ENCODE assay signal across 9 mouse cellular contexts in the genomic region with DNA sequence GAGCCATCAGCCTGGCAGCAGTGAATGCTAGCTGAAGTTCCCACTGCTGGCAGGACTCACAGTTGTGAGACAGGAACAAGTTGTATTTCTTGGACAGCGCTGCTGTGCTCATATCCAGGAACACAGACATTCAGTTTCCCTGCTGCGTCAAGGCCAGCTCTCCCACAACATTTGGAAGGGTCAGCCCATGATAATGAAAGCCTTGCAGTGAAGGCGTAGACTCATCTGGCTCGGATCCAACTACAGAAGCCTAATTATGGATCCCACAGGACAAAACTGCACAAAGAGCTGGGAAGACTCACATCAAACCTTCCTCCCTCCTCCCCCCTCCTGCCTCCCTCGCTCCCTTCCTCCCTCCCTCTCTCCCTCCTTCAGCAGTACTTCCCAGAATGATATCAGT. TPM values are rescaled to one million over a fixed set of nuclear protein-coding genes. Genes with fewer than 3 reads are reported as not detected.
DNase-seq lines count a peak whose midpoint lies in the region; ATAC-seq and TF ChIP-seq lines count a peak whose summit lies in the region.
"Had no signal": no experiment of that assay in that cellular context is flagged by ENCODE, and none has a peak within 500 bp of the region (broad histone marks: within the 10 kb centered on the region; RNA-seq: fewer than 3 reads in every experiment).

No protein-coding gene starts in this region.

- H3K4me1 ChIP-seq in limb, embryonic 13.5 days = peaks cover 6% of the 10 kb centered on the region; the same call in 1 of the 2 replicates
- H3K4me1 ChIP-seq in limb, embryonic 10.5 days = 0 out of 2 replicates have a peak, but pooled peaks cover 4% of the 10 kb centered on the region
- H3K4me1 ChIP-seq in kidney, embryonic 15.5 days = 0 out of 2 replicates have a peak, but pooled peaks cover 7% of the 10 kb centered on the region
- no peaks in the 10 kb centered on the region for H3K4me1 ChIP-seq in limb, embryonic 14.5 days (ENCODE audit: control insufficient read depth, insufficient read depth, low read length)

- ATAC-seq in limb, embryonic 13.5 days (ENCODE audit: low FRiP score, low read depth) = peak; percentile 54; the same call in 1 of the 2 replicates
- ATAC-seq in kidney, embryonic 15.5 days (replicated peaks; ENCODE audit: low FRiP score) = peak; percentile 77
- ATAC-seq in limb, embryonic 14.5 days (ENCODE audit: low FRiP score, low read depth) = no peak
- ATAC-seq in CD4-positive, CD25-positive, alpha-beta regulatory T cell, adult 4 months = no peak

- H3K27me3 ChIP-seq in limb, embryonic 13.5 days = no peaks in the 10 kb centered on the region
- no peaks in the 10 kb centered on the region for H3K27me3 ChIP-seq in limb, embryonic 10.5 days (ENCODE audit: low read depth, poor library complexity, severe bottlenecking)
- no peaks in the 10 kb centered on the region for H3K27me3 ChIP-seq in kidney, embryonic 15.5 days
- H3K27me3 ChIP-seq in limb, embryonic 14.5 days (ENCODE audit: control insufficient read depth, insufficient read depth, low read length) = no peaks in the 10 kb centered on the region
- H3K27me3 ChIP-seq: embryonic facial prominence, embryonic 13.5 days had no signal

- DNase-seq in limb, embryonic 10.5 days (ENCODE audit: low spot score) = no peak
- DNase-seq in fat pad, adult 2 months (ENCODE audit: extremely low read depth, low read depth, low spot score) = peak; percentile 19
- peak; percentile 95 for DNase-seq in heart, adult 9 months (ENCODE audit: low spot score in 2 of 2)
- peak; percentile 59 for DNase-seq in limb, embryonic 14.5 days (ENCODE audit: low spot score)
- peak; percentile 81 for DNase-seq in right cerebral cortex, adult 18-20 months

- H3K9ac ChIP-seq in limb, embryonic 13.5 days = no peak overlapping the region
- no peak overlapping the region for H3K9ac ChIP-seq in kidney, embryonic 15.5 days
- no peak overlapping the region for H3K9ac ChIP-seq in limb, embryonic 14.5 days (ENCODE audit: low read depth, low read length, severe bottlenecking)
- H3K9ac ChIP-seq: embryonic facial prominence, embryonic 13.5 days had no signal

- H3K4me3 ChIP-seq in limb, embryonic 13.5 days = no peak overlapping the region
- no peak overlapping the region for H3K4me3 ChIP-seq in limb, embryonic 10.5 days
- no peak overlapping the region for H3K4me3 ChIP-seq in kidney, embryonic 15.5 days (replicated peaks)
- no peak overlapping the region for H3K4me3 ChIP-seq in limb, embryonic 14.5 days (replicated peaks; ENCODE audit: low read length)
- H3K4me3 ChIP-seq: embryonic facial prominence, embryonic 13.5 days had no signal

- H3K4me2 ChIP-seq in limb, embryonic 13.5 days (replicated peaks) = no peak overlapping the region
- no peak overlapping the region for H3K4me2 ChIP-seq in kidney, embryonic 15.5 days
- no peak overlapping the region for H3K4me2 ChIP-seq in limb, embryonic 14.5 days (replicated peaks; ENCODE audit: low read depth, low read length, severe bottlenecking)
- H3K4me2 ChIP-seq: embryonic facial prominence, embryonic 13.5 days had no signal

- WGBS in limb, embryonic 13.5 days = 47% methylated on average over 5 of the region's 5 CpGs
- 83% methylated on average over 5 of the region's 5 CpGs for WGBS in limb, embryonic 10.5 days
- 55% methylated on average over 5 of the region's 5 CpGs for WGBS in kidney, embryonic 15.5 days
- 43% methylated on average over 5 of the region's 5 CpGs for WGBS in limb, embryonic 14.5 days

- peaks cover 34% of the 10 kb centered on the region for H3K36me3 ChIP-seq in limb, embryonic 13.5 days
- no peaks in the 10 kb centered on the region for H3K36me3 ChIP-seq in limb, embryonic 10.5 days
- peaks cover 55% of the 10 kb centered on the region for H3K36me3 ChIP-seq in kidney, embryonic 15.5 days
- peaks cover 5% of the 10 kb centered on the region; the same call in 1 of the 2 replicates for H3K36me3 ChIP-seq in limb, embryonic 14.5 days (ENCODE audit: control insufficient read depth, insufficient read depth, low read length)

- no peak for TF ChIP-seq POLR2A in limb, embryonic 14.5 days (IDR thresholded peaks at IDR 0.05; ENCODE audit: borderline replicate concordance, extremely low read depth, insufficient read depth, insufficient read length)

- no peaks in the 10 kb centered on the region for H3K9me3 ChIP-seq in limb, embryonic 13.5 days
- H3K9me3 ChIP-seq in limb, embryonic 10.5 days (replicated peaks) = no peaks in the 10 kb centered on the region
- no peaks in the 10 kb centered on the region for H3K9me3 ChIP-seq in kidney, embryonic 15.5 days (replicated peaks)
- H3K9me3 ChIP-seq in limb, embryonic 14.5 days (ENCODE audit: control insufficient read depth, low read length) = no peaks in the 10 kb centered on the region
- H3K9me3 ChIP-seq: embryonic facial prominence, embryonic 13.5 days had no signal

- no peak overlapping the region for H3K27ac ChIP-seq in limb, embryonic 13.5 days
- H3K27ac ChIP-seq in limb, embryonic 10.5 days = no peak overlapping the region; the same call in 1 of the 2 replicates
- peak overlapping the region; percentile 60 for H3K27ac ChIP-seq in kidney, embryonic 15.5 days
- no peak overlapping the region for H3K27ac ChIP-seq in limb, embryonic 14.5 days (replicated peaks; ENCODE audit: low read depth, low read length)
- H3K27ac ChIP-seq: embryonic facial prominence, embryonic 13.5 days had no signal

RNA-seq across cellular contexts. Expression of a gene that starts 18.9 kb away (rescaled TPM):
- polyA plus RNA-seq in limb, embryonic 13.5 days (2015; fragmentation: Nextera tagmentation; extraction: Ambion mirVana) = 0.10 and 0.13 TPM in 2 replicates
- not detected in 2 replicates for polyA plus RNA-seq in limb, embryonic 10.5 days (2016; fragmentation: Nextera tagmentation; extraction: Ambion mirVana)
- 0.06 and 0.08 TPM in 2 replicates for polyA plus RNA-seq in kidney, embryonic 15.5 days (2015; fragmentation: Nextera tagmentation; extraction: Ambion mirVana)
- 0.01 TPM in 1 of 2 replicates, not detected in the other for polyA plus RNA-seq in limb, embryonic 14.5 days (2012; rRNA removed)
- 0.08 and 0.10 TPM in 2 replicates for polyA plus RNA-seq in limb, embryonic 14.5 days (2014; fragmentation: Nextera tagmentation; extraction: Ambion mirVana)
- polyA plus RNA-seq in CD4-positive, CD25-positive, alpha-beta regulatory T cell, adult 4 months (2017; shearing (Covaris generic)) = not detected
- polyA plus RNA-seq: embryonic facial prominence, embryonic 13.5 days had no signal

RNA-seq across cellular contexts. Expression of a gene that starts 34.0 kb away (rescaled TPM):
- polyA plus RNA-seq in limb, embryonic 13.5 days (2015; fragmentation: Nextera tagmentation; extraction: Ambion mirVana) = 1.2 and 1.4 TPM in 2 replicates
- 0.30 and 0.39 TPM in 2 replicates for polyA plus RNA-seq in limb, embryonic 10.5 days (2016; fragmentation: Nextera tagmentation; extraction: Ambion mirVana)
- 1.9 and 2.9 TPM in 2 replicates for polyA plus RNA-seq in kidney, embryonic 15.5 days (2015; fragmentation: Nextera tagmentation; extraction: Ambion mirVana)
- polyA plus RNA-seq in limb, embryonic 14.5 days (2012; rRNA removed) = 0.06 and 0.10 TPM in 2 replicates
- 0.54 and 0.63 TPM in 2 replicates for polyA plus RNA-seq in limb, embryonic 14.5 days (2014; fragmentation: Nextera tagmentation; extraction: Ambion mirVana)
- polyA plus RNA-seq in CD4-positive, CD25-positive, alpha-beta regulatory T cell, adult 4 months (2017; shearing (Covaris generic)) = not detected

Comparison
In these comparisons a context has a peak if more than half of its experiments do, and no peak if none do; other contexts are left out.
1. ATAC-seq: peak in limb, embryonic 13.5 days (single experiment) and kidney, embryonic 15.5 days (single experiment); none in limb, embryonic 14.5 days (single experiment) and CD4-positive, CD25-positive, alpha-beta regulatory T cell, adult 4 months (single experiment).